Mouse (Mus musculus) liver, embryonic 13.5 days (tissue): ENCODE measurements around the gene Tcf19. TPM values are rescaled to one million over a fixed set of nuclear protein-coding genes. Genes with fewer than 3 reads are reported as not detected.
"Not testable (repeated sequence)": the region's sequence is repeated elsewhere in the genome, so short reads cannot be mapped to it uniquely, and the experiment has no call there.

Source experiments
- ATAC-seq: fragments of 200-750 bp; cut with Nextera tagmentation; 2 replicates; pipeline ENCODE4 v1.8.0; 2017; ENCODE audit warnings: low read depth, mild to moderate bottlenecking, moderate number of reproducible peaks, moderate library complexity
- DNase-seq: peaks from one replicate; pipeline ENCODE4 v3.0.0; 2022
- H3K27ac ChIP-seq: fragments of 300-500 bp; sonication (generic); 2 replicates; pipeline ENCODE4 v1.5.1; 2015; ENCODE audit warnings: moderate library complexity, mild to moderate bottlenecking, inconsistent platforms
- H3K27me3 ChIP-seq: fragments of 300-500 bp; sonication (generic); 2 replicates; pipeline ENCODE4 v1.6.1; 2015; ENCODE audit warnings: mild to moderate bottlenecking, inconsistent platforms
- H3K36me3 ChIP-seq: fragments of 300-500 bp; sonication (generic); 2 replicates; pipeline ENCODE4 v1.6.1; 2015; ENCODE audit warnings: mild to moderate bottlenecking, inconsistent platforms
- H3K4me1 ChIP-seq: fragments of 300-500 bp; sonication (generic); replicated peaks from 2 replicates; pipeline ENCODE4 v1.6.1; 2015; ENCODE audit warnings: inconsistent platforms
- H3K4me2 ChIP-seq: fragments of 300-500 bp; sonication (generic); 2 replicates; pipeline ENCODE4 v1.6.1; 2015; ENCODE audit warnings: inconsistent platforms, mild to moderate bottlenecking, moderate library complexity
- H3K4me3 ChIP-seq: fragments of 300-500 bp; sonication (generic); replicated peaks from 2 replicates; pipeline ENCODE4 v1.5.1; 2015; ENCODE audit warnings: mild to moderate bottlenecking, inconsistent platforms
- H3K9ac ChIP-seq: fragments of 300-500 bp; sonication (generic); 2 replicates; pipeline ENCODE4 v1.6.1; 2015; ENCODE audit warnings: mild to moderate bottlenecking, inconsistent platforms
- H3K9me3 ChIP-seq: fragments of 300-500 bp; sonication (generic); replicated peaks from 2 replicates; pipeline ENCODE4 v1.6.1; 2016; ENCODE audit warnings: inconsistent platforms
- WGBS: fragments of 180-500 bp; shearing (Covaris S2); methylation state at CpG from one replicate; pipeline ENCODE4 v1.1.7; 2015; ENCODE audit not compliant: insufficient replicate concordance; 5-methylcytosine and 5-hydroxymethylcytosine counted together
- polyA plus RNA-seq: library from polyadenylated mRNA; unstranded; fragments of >200 nt; fragmentation: Nextera tagmentation; extraction: Ambion mirVana; gene quantifications from 2 replicates; pipeline ENCODE4 v1.2.1, GENCODE M21; 2015

The Tcf19 gene
- polyA plus RNA-seq, 1 experiment from 2014 or later = 44.3 TPM

DNA sequence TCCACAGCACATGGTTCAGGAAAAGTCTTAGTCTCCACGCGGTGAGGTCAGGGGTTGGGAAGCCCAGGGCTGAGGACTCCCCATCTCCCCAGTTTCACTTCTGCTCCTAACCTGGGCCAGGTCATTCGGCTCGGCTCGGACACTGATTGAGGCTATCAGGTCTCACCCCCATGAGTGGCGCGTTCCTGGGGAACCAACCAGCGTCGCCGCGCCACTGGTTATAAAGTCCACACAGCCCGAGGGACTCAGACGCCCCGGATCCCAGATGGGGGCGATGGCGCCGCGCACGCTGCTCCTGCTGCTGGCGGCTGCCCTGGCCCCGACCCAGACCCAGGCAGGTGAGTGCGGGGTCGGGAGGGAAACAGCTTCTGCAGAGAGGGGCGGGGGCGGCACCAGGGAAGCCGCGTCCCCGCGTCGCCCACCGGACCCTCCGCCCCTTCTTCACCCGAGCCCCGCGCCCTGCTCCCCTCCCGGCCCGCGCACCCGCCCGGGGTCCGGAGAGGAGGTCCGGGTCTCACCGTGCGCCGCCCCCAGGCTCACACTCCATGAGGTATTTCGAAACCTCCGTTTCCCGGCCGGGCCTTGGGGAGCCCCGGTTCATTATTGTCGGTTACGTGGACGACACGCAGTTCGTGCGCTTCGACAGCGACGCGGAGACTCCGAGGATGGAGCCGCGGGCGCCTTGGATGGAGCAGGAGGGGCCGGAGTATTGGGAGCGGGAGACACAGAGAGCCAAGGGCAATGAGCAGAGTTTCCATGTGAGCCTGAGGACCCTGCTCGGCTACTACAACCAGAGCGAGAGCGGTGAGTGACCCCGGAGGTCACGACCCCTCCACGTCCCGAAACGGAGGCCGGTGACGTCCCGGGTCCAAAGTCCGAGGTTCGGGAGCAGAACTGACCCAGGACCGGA lies 46.5 kb downstream of the Tcf19 start, which contains the start of gene H2-Q10:
Gene H2-Q10, plus strand, starts transcription at position 248 of the 910 bp plus-strand sequence.
- Histone ChIP-seq H3K9ac (peak within 1 kb of the TSS; percentile 41), H3K27ac (peak within 1 kb of the TSS; percentile 78), H3K4me2 (peak within 1 kb of the TSS; percentile 49), H3K27me3 (peaks cover 29% of the 10 kb centered on the region), H3K4me3 (peak within 1 kb of the TSS; percentile 44), H3K4me1 (no peaks in the 10 kb centered on the region), H3K9me3 (no peaks in the 10 kb centered on the region), H3K36me3 (no peaks in the 10 kb centered on the region)
- ATAC-seq (peak; percentile 83), DNase-seq (no peak)
- WGBS = 3% methylated on average over 69 of the region's 80 CpGs

GRCm38 (mm10) chr17:35468936-35469335 lies 47.7 kb downstream of the Tcf19 start:
- not testable (repeated sequence) for H3K36me3 ChIP-seq, DNase-seq, ATAC-seq, H3K27ac ChIP-seq, H3K9ac ChIP-seq, H3K4me3 ChIP-seq, H3K4me2 ChIP-seq, H3K9me3 ChIP-seq, H3K4me1 ChIP-seq
- H3K27me3 ChIP-seq = peaks cover 29% of the 10 kb centered on the region
- WGBS = 43% methylated on average over 3 of the region's 3 CpGs

DNA sequence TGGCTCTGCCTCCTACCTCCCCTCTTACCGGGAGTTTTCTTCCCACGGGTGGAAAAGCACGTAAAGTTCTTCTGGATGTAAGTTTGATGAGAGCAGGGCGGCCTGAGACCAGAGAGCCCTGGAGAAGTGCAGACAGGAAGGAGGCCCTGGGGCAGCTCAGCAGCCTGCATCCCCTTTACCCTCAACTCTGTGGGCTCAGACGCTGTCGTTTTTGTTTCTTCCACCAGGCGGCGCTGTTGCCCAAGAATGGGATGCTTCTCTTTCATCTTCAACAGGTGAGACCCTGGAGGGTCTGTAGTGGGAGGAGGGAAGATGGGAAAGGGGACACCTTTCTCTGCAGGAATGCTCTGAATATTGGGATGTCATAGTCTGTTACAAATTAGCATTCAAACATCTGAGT lies 51.0 kb downstream of the Tcf19 start:
- peaks cover 23% of the 10 kb centered on the region for H3K27me3 ChIP-seq
- not testable (repeated sequence) for H3K9ac ChIP-seq, ATAC-seq, DNase-seq, H3K4me2 ChIP-seq, H3K36me3 ChIP-seq, H3K4me3 ChIP-seq, H3K27ac ChIP-seq, H3K9me3 ChIP-seq, H3K4me1 ChIP-seq
- WGBS = 7% methylated on average over 8 of the region's 8 CpGs

Other genes with a start within 250 kb of the Tcf19 start
- 1.0 and 1.4 TPM in 2 replicates for gene H2-Q1, start 196.4 kb downstream of the Tcf19 start, polyA plus RNA-seq
- 0.68 and 0.90 TPM in 2 replicates for gene H2-Q2, start 174.6 kb downstream of the Tcf19 start, polyA plus RNA-seq
- gene H2-Q4, start 137.2 kb downstream of the Tcf19 start, polyA plus RNA-seq = 1.7 and 2.0 TPM in 2 replicates
- gene H2-Q6, start 92.0 kb downstream of the Tcf19 start, polyA plus RNA-seq = 9.6 and 11.1 TPM in 2 replicates
- gene H2-Q7, start 77.7 kb downstream of the Tcf19 start, polyA plus RNA-seq = 23.9 and 24.6 TPM in 2 replicates
- gene H2-Q10, start 46.7 kb downstream of the Tcf19 start, polyA plus RNA-seq = 147 and 152 TPM in 2 replicates
- gene Pou5f1, start 10.8 kb downstream of the Tcf19 start, polyA plus RNA-seq = not detected in 2 replicates
- gene Cchcr1, start 276 bp upstream of the Tcf19 start, polyA plus RNA-seq = 7.5 and 8.8 TPM in 2 replicates
- 0.12 and 0.27 TPM in 2 replicates for gene Psors1c2, start 16.4 kb upstream of the Tcf19 start, polyA plus RNA-seq
- gene Cdsn, start 35.3 kb upstream of the Tcf19 start, polyA plus RNA-seq = not detected in 2 replicates
- gene 2300002M23Rik, start 50.6 kb upstream of the Tcf19 start, polyA plus RNA-seq = not detected in 2 replicates
- gene Sfta2, start 84.7 kb upstream of the Tcf19 start, polyA plus RNA-seq = not detected in 2 replicates
- gene Gm9573, start 109.8 kb upstream of the Tcf19 start, polyA plus RNA-seq = not detected in 2 replicates
- 0.03 and 0.06 TPM in 2 replicates for gene Mucl3, start 126.9 kb upstream of the Tcf19 start, polyA plus RNA-seq
- 7.7 TPM in 2 replicates for gene Vars2, start 150.8 kb upstream of the Tcf19 start, polyA plus RNA-seq
- 31.9 and 33.9 TPM in 2 replicates for gene Gtf2h4, start 156.9 kb upstream of the Tcf19 start, polyA plus RNA-seq
- gene Ddr1, start 187.8 kb upstream of the Tcf19 start, polyA plus RNA-seq = 2.9 and 3.7 TPM in 2 replicates